Comparison of ENCODE assay signal across 17 mouse cellular contexts in the genomic region with DNA sequence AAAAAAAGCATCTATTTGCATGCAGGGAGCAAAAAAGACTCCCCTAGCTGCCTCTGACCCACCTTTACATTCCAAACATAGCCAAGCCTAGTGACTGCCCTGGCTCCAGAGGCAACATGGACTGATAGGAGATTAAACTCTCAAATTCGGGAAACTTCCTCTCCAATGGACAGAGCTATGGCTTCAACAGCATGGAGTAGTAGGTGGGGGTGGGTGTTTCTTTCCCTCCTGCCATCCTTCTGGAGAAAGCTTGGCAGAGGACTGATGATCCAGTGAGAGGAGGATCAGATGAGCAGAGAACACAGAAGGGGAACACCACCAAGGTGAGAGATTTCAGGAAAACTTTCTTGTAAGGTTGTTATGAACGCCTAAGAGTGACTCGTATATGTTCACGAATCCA.
"Had no signal": no experiment of that assay in that cellular context is flagged by ENCODE, and none has a peak within 500 bp of the region (broad histone marks: within the 10 kb centered on the region; RNA-seq: fewer than 3 reads in every experiment).

No protein-coding gene starts in this region.

- H3K4me1 ChIP-seq: neural tube, embryonic 12.5 days; neural tube, embryonic 13.5 days; neural tube, embryonic 15.5 days; stomach, embryonic 15.5 days had no signal

- H3K4me3 ChIP-seq: neural tube, embryonic 12.5 days; neural tube, embryonic 13.5 days; neural tube, embryonic 15.5 days; stomach, embryonic 15.5 days had no signal

- H3K27me3 ChIP-seq: neural tube, embryonic 12.5 days; neural tube, embryonic 13.5 days; neural tube, embryonic 15.5 days; stomach, embryonic 15.5 days had no signal

- H3K27ac ChIP-seq: neural tube, embryonic 12.5 days; neural tube, embryonic 13.5 days; neural tube, embryonic 15.5 days; stomach, embryonic 15.5 days; stomach, postnatal 0 days had no signal

- DNase-seq: retina, postnatal 1 day; right cerebral cortex, adult 18-20 months; right cerebral cortex, postnatal 14 days; right cerebral cortex, postnatal 25 days; right cerebral cortex, postnatal 4 days; spleen, adult 18-20 months; thymus, adult 18-20 months; thymus, adult 2 months; thymus, postnatal 14 days; thymus, postnatal 25 days; thymus, postnatal 36 days; thymus, postnatal 4 days had no signal
